Mouse (Mus musculus) midbrain, postnatal 0 days (tissue): ENCODE measurements around the gene Krtap6-2. TPM values are rescaled to one million over a fixed set of nuclear protein-coding genes. Genes with fewer than 3 reads are reported as not detected.

Experiments
- ATAC-seq: fragments of 200-750 bp; cut with Nextera tagmentation; 2 replicates; pipeline ENCODE4 v1.8.0; 2017; ENCODE audit warnings: moderate number of reproducible peaks, mild to moderate bottlenecking, moderate TSS enrichment, moderate library complexity; ENCODE audit not compliant: low FRiP score
- DNase-seq: peaks from one replicate; pipeline ENCODE4 v3.0.0-alpha.2; 2015; ENCODE audit warnings: low spot score
- H3K27ac ChIP-seq: fragments of 300-500 bp; sonication (generic); 2 replicates; pipeline ENCODE4 v1.5.1; 2014; ENCODE audit warnings: low read depth, mild to moderate bottlenecking, low read length, mixed read lengths
- H3K27me3 ChIP-seq: fragments of 300-500 bp; sonication (generic); 2 replicates; pipeline ENCODE4 v1.6.1; 2014; ENCODE audit warnings: low read length, control low read depth, mixed read lengths; ENCODE audit not compliant: insufficient read depth
- H3K36me3 ChIP-seq: fragments of 300-500 bp; sonication (generic); 2 replicates; pipeline ENCODE4 v1.6.1; 2014; ENCODE audit warnings: low read length, control low read depth, mixed read lengths; ENCODE audit not compliant: insufficient read depth
- H3K4me1 ChIP-seq: fragments of 300-500 bp; sonication (generic); 2 replicates; pipeline ENCODE4 v1.6.1; 2014; ENCODE audit warnings: mild to moderate bottlenecking, control low read depth, antibody characterized with exemption, low read length, mixed read lengths; ENCODE audit not compliant: insufficient read depth
- H3K4me2 ChIP-seq: fragments of 300-500 bp; sonication (generic); 2 replicates; pipeline ENCODE4 v1.6.1; 2014; ENCODE audit warnings: low read depth, mild to moderate bottlenecking, low read length, mixed read lengths; ENCODE audit not compliant: poor library complexity, severe bottlenecking
- H3K4me3 ChIP-seq: fragments of 300-500 bp; sonication (generic); 2 replicates; pipeline ENCODE4 v1.5.1; 2014; ENCODE audit warnings: low read depth, mild to moderate bottlenecking, low read length, moderate library complexity
- H3K9ac ChIP-seq: fragments of 300-500 bp; sonication (generic); replicated peaks from 2 replicates; pipeline ENCODE4 v1.6.1; 2014; ENCODE audit warnings: mild to moderate bottlenecking, low read length, moderate library complexity, mixed read lengths; ENCODE audit not compliant: poor library complexity, severe bottlenecking
- H3K9me3 ChIP-seq: fragments of 300-500 bp; sonication (generic); 2 replicates; pipeline ENCODE4 v1.6.1; 2016; ENCODE audit warnings: low read length, control low read depth
- CTCF ChIP-seq: IDR thresholded peaks from 2 replicates; pipeline ENCODE4 v1.5.1; 2016; ENCODE audit warnings: antibody characterized with exemption, mild to moderate bottlenecking
- WGBS: fragments of 180-500 bp; shearing (Covaris S2); extraction: QIAGEN DNeasy Blood & Tissue Kit; methylation state at CpG from one replicate; pipeline ENCODE4 v1.1.7; 2014; 5-methylcytosine and 5-hydroxymethylcytosine counted together
- polyA plus RNA-seq: library from polyadenylated mRNA; unstranded; fragments of >200 nt; fragmentation: Nextera tagmentation; extraction: Ambion mirVana; gene quantifications from 2 replicates; pipeline ENCODE4 v1.2.1, GENCODE M21; 2015
- total RNA-seq: library from RNA; depleted of rRNA; stranded (reverse); fragments of >200 nt; gene quantifications from 2 replicates; pipeline ENCODE4 v1.2.3, GENCODE M21; 2014; rRNA removed

Gene Krtap6-2
- total and polyA plus RNA-seq, 2 experiments from 2014 or later: not detected

DNA sequence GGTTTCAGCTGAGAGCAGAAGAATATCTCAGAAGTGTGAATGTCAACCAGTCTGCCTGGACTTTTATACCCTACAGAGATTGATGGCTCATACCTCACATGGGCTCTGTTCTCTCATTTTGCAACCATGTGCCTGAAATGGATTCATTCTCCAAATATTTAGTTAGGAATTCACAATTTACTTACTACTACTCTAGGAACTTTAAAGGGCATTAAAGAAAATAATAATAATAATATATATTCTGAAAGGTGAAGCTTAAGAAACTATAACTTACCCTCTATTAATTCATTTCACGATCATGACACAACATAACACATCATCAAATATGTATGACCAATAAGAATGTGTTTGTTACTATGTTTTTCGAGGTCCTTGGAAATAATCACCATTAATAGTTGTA is 16.1 kb downstream of the Krtap6-2 start, which contains the start of gene Krtap21-1:
Gene Krtap21-1, minus strand, starts transcription at position 101 of the 400 bp plus-strand sequence.
- Histone ChIP-seq H3K4me3 (no peak within 1 kb of the TSS), H3K4me1 (no peaks in the 10 kb centered on the region), H3K27me3 (no peaks in the 10 kb centered on the region), H3K9ac (no peak within 1 kb of the TSS), H3K27ac (no peak within 1 kb of the TSS), H3K36me3 (no peaks in the 10 kb centered on the region), H3K4me2 (no peak within 1 kb of the TSS), H3K9me3 (no peaks in the 10 kb centered on the region)
- no peak for DNase-seq
- 81% methylated on average over 2 of the region's 2 CpGs for WGBS
- TF ChIP-seq CTCF: no peak
- no peak for ATAC-seq

- no peak overlapping the region for H3K4me2 ChIP-seq
- no peak overlapping the region for H3K27ac ChIP-seq
- 77% methylated on average over 2 of the region's 2 CpGs for WGBS
- H3K36me3 ChIP-seq: no peaks in the 10 kb centered on the region
- no peaks in the 10 kb centered on the region for H3K4me1 ChIP-seq
- no peaks in the 10 kb centered on the region for H3K9me3 ChIP-seq
- no peaks in the 10 kb centered on the region for H3K27me3 ChIP-seq
- no peak overlapping the region for H3K9ac ChIP-seq
- ATAC-seq (no peak), DNase-seq (no peak)
- H3K4me3 ChIP-seq: no peak overlapping the region
- no peak for TF ChIP-seq CTCF
These were observed 47.0 kb downstream of the Krtap6-2 start for GRCm38 (mm10) chr16:89372734-89373461.

Other genes starting within 250 kb of the Krtap6-2 start
- not detected in 2 replicates for gene 1110057P08Rik, start 245.4 kb downstream of the Krtap6-2 start, total RNA-seq
- gene 1110057P08Rik, start 245.4 kb downstream of the Krtap6-2 start, polyA plus RNA-seq: not detected in 2 replicates
- gene Krtap20-2, start 214.2 kb downstream of the Krtap6-2 start, total RNA-seq: not detected in 2 replicates
- not detected in 2 replicates for gene Krtap20-2, start 214.2 kb downstream of the Krtap6-2 start, polyA plus RNA-seq
- gene Krtap21-1, start 16.2 kb downstream of the Krtap6-2 start, total RNA-seq: not detected in 2 replicates
- gene Krtap21-1, start 16.2 kb downstream of the Krtap6-2 start, polyA plus RNA-seq: not detected in 2 replicates
- gene Krtap8-1, start 67.8 kb upstream of the Krtap6-2 start, total RNA-seq: not detected in 2 replicates
- gene Krtap8-1, start 67.8 kb upstream of the Krtap6-2 start, polyA plus RNA-seq: not detected in 2 replicates
- gene Krtap7-1, start 88.2 kb upstream of the Krtap6-2 start, total RNA-seq: 0.71 TPM in 1 of 2 replicates, not detected in the other
- gene Krtap7-1, start 88.2 kb upstream of the Krtap6-2 start, polyA plus RNA-seq: 0.29 TPM in 1 of 2 replicates, not detected in the other
- gene Krtap11-1, start 151.1 kb upstream of the Krtap6-2 start, total RNA-seq: not detected in 2 replicates
- gene Krtap11-1, start 151.1 kb upstream of the Krtap6-2 start, polyA plus RNA-seq: not detected in 2 replicates